Mouse (Mus musculus): Measurements from ENCODE around the gene Gpx3. TPM values are rescaled to one million over a fixed set of nuclear protein-coding genes. Genes with fewer than 3 reads are reported as not detected.
A peak's percentile ranks its signal among the peaks of the same experiment; 100 is the strongest.

Gene Gpx3
- polyA plus RNA-seq, 1 experiment from 2014 or later = 52.0 TPM

- WGBS = 91% methylated on average over 3 of the region's 3 CpGs
- Histone ChIP-seq H3K4me3 (peak overlapping the region; percentile 96), H3K4me1 (peaks cover 21% of the 10 kb centered on the region), H3K27me3 (ENCODE audit: low read depth, poor library complexity, severe bottlenecking) (no peaks in the 10 kb centered on the region), H3K9me3 (replicated peaks) (no peaks in the 10 kb centered on the region), H3K36me3 (peaks cover 49% of the 10 kb centered on the region), H3K27ac (no peak overlapping the region)
- no peak for DNase-seq (ENCODE audit: low spot score)
Measured at GRCm38 (mm10) chr11:54867903-54868434, 34.3 kb upstream of the Gpx3 start.

GRCm38 (mm10) chr11:54868445-54868844 lies 33.8 kb upstream of the Gpx3 start:
- H3K4me3 ChIP-seq = peak overlapping the region; percentile 96; the same call in 1 of the 2 replicates
- WGBS = 87% methylated on average over 2 of the region's 2 CpGs
- no peak for DNase-seq (ENCODE audit: low spot score)

GRCm38 (mm10) chr11:54869318-54869717 lies 32.9 kb upstream of the Gpx3 start:
- Histone ChIP-seq H3K36me3 (peaks cover 63% of the 10 kb centered on the region), H3K9me3 (replicated peaks) (no peaks in the 10 kb centered on the region), H3K4me1 (peaks cover 21% of the 10 kb centered on the region), H3K4me3 (no peak overlapping the region), H3K27ac (no peak overlapping the region), H3K27me3 (ENCODE audit: low read depth, poor library complexity, severe bottlenecking) (no peaks in the 10 kb centered on the region)
- WGBS = 92% methylated on average over 3 of the region's 3 CpGs
- DNase-seq (ENCODE audit: low spot score) = no peak

More at GRCm38 (mm10) chr11:54868445-54868844, 33.8 kb upstream of the Gpx3 start:
- H3K36me3 ChIP-seq = peaks cover 54% of the 10 kb centered on the region
- peaks cover 21% of the 10 kb centered on the region for H3K4me1 ChIP-seq
- no peaks in the 10 kb centered on the region for H3K9me3 ChIP-seq (replicated peaks)
- H3K27me3 ChIP-seq (ENCODE audit: low read depth, poor library complexity, severe bottlenecking) = no peaks in the 10 kb centered on the region
- H3K27ac ChIP-seq = no peak overlapping the region

GRCm38 (mm10) chr11:54871831-54872537 lies 30.3 kb upstream of the Gpx3 start:
- H3K36me3 ChIP-seq = peaks cover 69% of the 10 kb centered on the region
- H3K4me3 ChIP-seq = no peak overlapping the region
- H3K4me1 ChIP-seq = peaks cover 15% of the 10 kb centered on the region
- no peak overlapping the region for H3K27ac ChIP-seq
- DNase-seq (ENCODE audit: low spot score) = no peak
- no peaks in the 10 kb centered on the region for H3K9me3 ChIP-seq (replicated peaks)
- H3K27me3 ChIP-seq (ENCODE audit: low read depth, poor library complexity, severe bottlenecking) = no peaks in the 10 kb centered on the region
- WGBS = 83% methylated on average over 7 of the region's 7 CpGs

- no peaks in the 10 kb centered on the region for H3K4me1 ChIP-seq
- no peaks in the 10 kb centered on the region for H3K9me3 ChIP-seq (replicated peaks)
- no peak overlapping the region for H3K4me3 ChIP-seq
- H3K36me3 ChIP-seq = peaks cover 39% of the 10 kb centered on the region
- WGBS = 89% methylated on average over 5 of the region's 5 CpGs
- peaks cover 10% of the 10 kb centered on the region; the same call in 1 of the 2 replicates for H3K27me3 ChIP-seq (ENCODE audit: low read depth, poor library complexity, severe bottlenecking)
- H3K27ac ChIP-seq = no peak overlapping the region
- no peak for DNase-seq (ENCODE audit: low spot score)
Measured at GRCm38 (mm10) chr11:54876031-54876430, 26.2 kb upstream of the Gpx3 start.

GRCm38 (mm10) chr11:54878893-54879292 lies 23.4 kb upstream of the Gpx3 start:
- no peak overlapping the region for H3K27ac ChIP-seq
- DNase-seq (ENCODE audit: low spot score) = no peak
- H3K4me3 ChIP-seq = no peak overlapping the region
- peaks cover 10% of the 10 kb centered on the region for H3K36me3 ChIP-seq
- WGBS = 87% methylated on average over 6 of the region's 6 CpGs
- H3K4me1 ChIP-seq = peaks cover 5% of the 10 kb centered on the region
- H3K9me3 ChIP-seq (replicated peaks) = no peaks in the 10 kb centered on the region
- peaks cover 18% of the 10 kb centered on the region; the same call in 1 of the 2 replicates for H3K27me3 ChIP-seq (ENCODE audit: low read depth, poor library complexity, severe bottlenecking)

GRCm38 (mm10) chr11:54879434-54879833 lies 22.8 kb upstream of the Gpx3 start:
- Histone ChIP-seq H3K36me3 (peaks cover 5% of the 10 kb centered on the region), H3K4me3 (no peak overlapping the region), H3K27ac (no peak overlapping the region), H3K4me1 (peaks cover 9% of the 10 kb centered on the region), H3K9me3 (replicated peaks) (no peaks in the 10 kb centered on the region), H3K27me3 (ENCODE audit: low read depth, poor library complexity, severe bottlenecking) (peaks cover 18% of the 10 kb centered on the region; the same call in 1 of the 2 replicates)
- WGBS = 43% methylated on average over 4 of the region's 4 CpGs
- no peak for DNase-seq (ENCODE audit: low spot score)

- 77% methylated on average over 10 of the region's 10 CpGs for WGBS
- peaks cover 2% of the 10 kb centered on the region for H3K36me3 ChIP-seq
- no peak for DNase-seq (ENCODE audit: low spot score)
- H3K4me3 ChIP-seq = no peak overlapping the region
- H3K4me1 ChIP-seq = peaks cover 14% of the 10 kb centered on the region
- no peak overlapping the region for H3K27ac ChIP-seq
- peaks cover 18% of the 10 kb centered on the region; the same call in 1 of the 2 replicates for H3K27me3 ChIP-seq (ENCODE audit: low read depth, poor library complexity, severe bottlenecking)
- no peaks in the 10 kb centered on the region for H3K9me3 ChIP-seq (replicated peaks)
Measured at GRCm38 (mm10) chr11:54879922-54880321, 22.3 kb upstream of the Gpx3 start.

- no peaks in the 10 kb centered on the region for H3K36me3 ChIP-seq
- H3K4me3 ChIP-seq = no peak overlapping the region
- peaks cover 28% of the 10 kb centered on the region for H3K27me3 ChIP-seq (ENCODE audit: low read depth, poor library complexity, severe bottlenecking)
- H3K4me1 ChIP-seq = peaks cover 21% of the 10 kb centered on the region
- no peak overlapping the region for H3K27ac ChIP-seq
- DNase-seq (ENCODE audit: low spot score) = no peak
- WGBS = 8% methylated on average over 2 of the region's 2 CpGs
- H3K9me3 ChIP-seq (replicated peaks) = no peaks in the 10 kb centered on the region
Measured at GRCm38 (mm10) chr11:54881051-54881474, 21.2 kb upstream of the Gpx3 start.

- no peak for DNase-seq (ENCODE audit: low spot score)
- Histone ChIP-seq H3K4me3 (no peak overlapping the region), H3K27me3 (ENCODE audit: low read depth, poor library complexity, severe bottlenecking) (peaks cover 44% of the 10 kb centered on the region), H3K36me3 (no peaks in the 10 kb centered on the region), H3K27ac (no peak overlapping the region), H3K4me1 (peaks cover 21% of the 10 kb centered on the region), H3K9me3 (replicated peaks) (no peaks in the 10 kb centered on the region)
- WGBS = 47% methylated on average over 8 of the region's 8 CpGs
Measured at GRCm38 (mm10) chr11:54882671-54883070, 19.6 kb upstream of the Gpx3 start.

- Histone ChIP-seq H3K4me1 (peaks cover 21% of the 10 kb centered on the region), H3K27me3 (ENCODE audit: low read depth, poor library complexity, severe bottlenecking) (peaks cover 60% of the 10 kb centered on the region), H3K36me3 (no peaks in the 10 kb centered on the region), H3K9me3 (replicated peaks) (peaks cover 2% of the 10 kb centered on the region; the same call in 1 of the 2 replicates), H3K27ac (peak overlapping the region; percentile 46), H3K4me3 (no peak overlapping the region)
- 74% methylated on average over 5 of the region's 5 CpGs for WGBS
- DNase-seq (ENCODE audit: low spot score) = no peak
Measured at GRCm38 (mm10) chr11:54884197-54884828, 17.9 kb upstream of the Gpx3 start.

GRCm38 (mm10) chr11:54884937-54885336 lies 17.3 kb upstream of the Gpx3 start:
- H3K27ac ChIP-seq = peak overlapping the region; percentile 46
- peaks cover 65% of the 10 kb centered on the region for H3K27me3 ChIP-seq (ENCODE audit: low read depth, poor library complexity, severe bottlenecking)
- peaks cover 2% of the 10 kb centered on the region; the same call in 1 of the 2 replicates for H3K9me3 ChIP-seq (replicated peaks)
- no peak overlapping the region for H3K4me3 ChIP-seq
- WGBS = 3% methylated on average over 5 of the region's 5 CpGs
- peaks cover 21% of the 10 kb centered on the region for H3K4me1 ChIP-seq
- DNase-seq (ENCODE audit: low spot score) = peak; percentile 51
- H3K36me3 ChIP-seq = no peaks in the 10 kb centered on the region

- Histone ChIP-seq H3K27me3 (ENCODE audit: low read depth, poor library complexity, severe bottlenecking) (peaks cover 63% of the 10 kb centered on the region), H3K9me3 (replicated peaks) (peaks cover 2% of the 10 kb centered on the region; the same call in 1 of the 2 replicates), H3K4me3 (no peak overlapping the region), H3K27ac (peak overlapping the region; percentile 46), H3K36me3 (no peaks in the 10 kb centered on the region), H3K4me1 (peaks cover 21% of the 10 kb centered on the region)
- DNase-seq (ENCODE audit: low spot score) = no peak
- WGBS = 74% methylated on average over 2 of the region's 2 CpGs
Measured at GRCm38 (mm10) chr11:54885406-54885805, 16.8 kb upstream of the Gpx3 start.
